Mouse (Mus musculus) midbrain, embryonic 14.5 days (tissue): ENCODE data around the gene Hspb3. TPM values are rescaled to one million over a fixed set of nuclear protein-coding genes. Genes with fewer than 3 reads are reported as not detected.
A peak's percentile ranks its signal among the peaks of the same experiment; 100 is the strongest.

Experiments used
- ATAC-seq: fragments of 200-750 bp; cut with Nextera tagmentation; 2 replicates; pipeline ENCODE4 v1.8.0; 2017; ENCODE audit warnings: moderate number of reproducible peaks, moderate library complexity; ENCODE audit not compliant: low FRiP score, low TSS enrichment
- DNase-seq: peaks from one replicate; pipeline ENCODE4 v3.0.0-alpha.2; 2015
- H3K27ac ChIP-seq: fragments of 300-500 bp; sonication (generic); replicated peaks from 2 replicates; pipeline ENCODE4 v1.5.1; 2014; ENCODE audit warnings: mild to moderate bottlenecking, low read depth, low read length, moderate library complexity
- H3K27me3 ChIP-seq: fragments of 300-500 bp; sonication (generic); 2 replicates; pipeline ENCODE4 v1.6.1; 2014; ENCODE audit warnings: low read length, control low read depth, mixed read lengths; ENCODE audit not compliant: control insufficient read depth, insufficient read depth
- H3K36me3 ChIP-seq: fragments of 300-500 bp; sonication (generic); 2 replicates; pipeline ENCODE4 v1.6.1; 2014; ENCODE audit warnings: low read length, control low read depth; ENCODE audit not compliant: control insufficient read depth, insufficient read depth
- H3K4me1 ChIP-seq: fragments of 300-500 bp; sonication (generic); 2 replicates; pipeline ENCODE4 v1.6.1; 2014; ENCODE audit warnings: mild to moderate bottlenecking, antibody characterized with exemption, low read length, control low read depth; ENCODE audit not compliant: control insufficient read depth, insufficient read depth
- H3K4me2 ChIP-seq: fragments of 300-500 bp; sonication (generic); 2 replicates; pipeline ENCODE4 v1.6.1; 2014; ENCODE audit warnings: mild to moderate bottlenecking, low read length, moderate library complexity
- H3K4me3 ChIP-seq: fragments of 300-500 bp; sonication (generic); replicated peaks from 2 replicates; pipeline ENCODE4 v1.5.1; 2014; ENCODE audit warnings: low read depth, low read length
- H3K9ac ChIP-seq: fragments of 300-500 bp; sonication (generic); replicated peaks from 2 replicates; pipeline ENCODE4 v1.6.1; 2014; ENCODE audit warnings: mild to moderate bottlenecking, low read length, moderate library complexity
- H3K9me3 ChIP-seq: fragments of 300-500 bp; sonication (generic); 2 replicates; pipeline ENCODE4 v1.6.1; 2016; ENCODE audit warnings: low read length, control low read depth, mixed read lengths; ENCODE audit not compliant: control insufficient read depth
- WGBS: fragments of 180-500 bp; shearing (Covaris S2); extraction: QIAGEN DNeasy Blood & Tissue Kit; methylation state at CpG from one replicate; pipeline ENCODE4 v1.1.7; 2014; 5-methylcytosine and 5-hydroxymethylcytosine counted together
- polyA plus RNA-seq: library from polyadenylated mRNA; unstranded; fragments of >200 nt; fragmentation: Nextera tagmentation; extraction: Ambion mirVana; gene quantifications from 2 replicates; pipeline ENCODE4 v1.2.1, GENCODE M21; 2014

Hspb3 gene
- polyA plus RNA-seq: 0.29 TPM in 1 of 2 replicates, not detected in the other

DNA sequence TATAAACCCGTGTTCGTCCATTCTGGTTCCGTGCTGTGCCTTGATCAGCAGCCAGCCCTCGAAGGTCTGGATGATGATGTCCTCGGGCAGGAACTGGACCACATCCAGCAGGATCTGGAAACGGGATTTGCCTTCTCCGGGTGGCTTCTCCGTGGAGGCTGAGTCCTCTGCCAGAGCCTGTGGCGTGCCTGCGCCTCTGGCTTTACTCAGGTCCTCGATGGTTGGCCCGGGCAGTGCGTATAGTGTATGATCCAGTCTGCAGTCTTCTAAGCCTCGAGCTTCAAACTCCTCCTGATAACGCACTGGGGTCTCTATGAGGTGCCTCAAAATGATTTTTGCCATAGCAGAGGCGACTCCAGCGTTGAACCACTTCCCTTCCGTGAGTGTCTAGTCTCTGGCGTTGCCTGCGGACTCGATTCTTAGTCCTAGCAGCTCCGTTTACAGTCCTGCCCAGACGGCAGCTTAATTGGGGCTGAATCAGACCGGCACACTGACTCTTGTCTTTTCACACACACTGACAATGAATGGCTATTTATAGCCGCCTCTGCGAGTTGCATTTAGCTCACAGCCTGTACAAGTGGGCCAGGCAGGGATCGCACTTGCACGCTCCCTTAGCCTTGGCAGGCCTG lies at the start of gene Hspb3:
Gene Hspb3, minus strand, starts transcription at position 526 of the 629 bp plus-strand sequence.
- H3K36me3 ChIP-seq: no peaks in the 10 kb centered on the region
- H3K9me3 ChIP-seq: no peaks in the 10 kb centered on the region
- H3K4me2 ChIP-seq: no peak within 1 kb of the TSS
- no peak for ATAC-seq
- 67% methylated on average over 28 of the region's 28 CpGs for WGBS
- no peak within 1 kb of the TSS for H3K27ac ChIP-seq
- H3K4me1 ChIP-seq: no peaks in the 10 kb centered on the region
- no peak within 1 kb of the TSS for H3K4me3 ChIP-seq
- peak; percentile 56 for DNase-seq
- H3K27me3 ChIP-seq: no peaks in the 10 kb centered on the region
- no peak within 1 kb of the TSS for H3K9ac ChIP-seq

DNA sequence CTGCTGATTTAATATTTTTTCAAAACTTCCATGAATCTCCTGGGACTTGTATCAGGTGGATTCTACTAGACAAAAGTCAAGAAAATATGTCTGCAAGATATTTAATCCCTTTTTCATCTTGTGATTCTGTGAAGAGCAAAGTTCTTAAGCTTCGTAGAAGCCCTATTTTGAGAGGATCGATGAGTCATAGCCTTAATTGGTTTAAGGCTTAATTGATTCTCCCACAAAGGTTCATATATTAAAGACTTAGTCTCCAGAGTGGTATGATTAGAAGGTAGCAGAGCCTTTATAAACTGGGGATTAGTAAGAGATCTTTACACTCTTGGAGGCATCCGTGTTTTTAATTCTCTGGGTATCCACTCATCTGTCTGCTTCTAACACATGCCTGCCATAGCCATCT lies 49.7 kb upstream of the Hspb3 start:
- Histone ChIP-seq H3K27ac (no peak overlapping the region), H3K36me3 (no peaks in the 10 kb centered on the region), H3K4me1 (no peaks in the 10 kb centered on the region), H3K4me2 (no peak overlapping the region), H3K4me3 (no peak overlapping the region), H3K9ac (no peak overlapping the region), H3K9me3 (no peaks in the 10 kb centered on the region), H3K27me3 (no peaks in the 10 kb centered on the region)
- ATAC-seq: no peak
- no peak for DNase-seq
- 70% methylated on average over 3 of the region's 3 CpGs for WGBS

DNA sequence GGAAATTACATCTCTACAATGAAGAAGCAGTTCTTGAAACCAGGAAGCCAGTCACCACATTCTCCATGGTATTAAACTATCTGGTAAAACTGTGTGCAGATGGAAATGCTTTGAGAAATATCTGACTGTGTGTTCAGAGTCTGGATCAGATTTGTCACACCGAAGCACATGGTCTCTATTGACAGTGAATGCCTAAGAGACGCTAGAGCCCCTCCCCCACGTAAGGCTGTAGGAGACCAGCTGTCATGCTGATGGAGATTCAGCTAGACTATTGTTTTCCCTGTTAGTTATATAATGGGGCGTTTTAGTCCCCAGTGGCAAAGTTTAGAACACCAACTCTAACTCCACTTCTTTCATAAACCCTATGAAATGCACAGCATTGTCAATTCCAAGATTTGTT lies 42.7 kb upstream of the Hspb3 start:
- no peak overlapping the region for H3K27ac ChIP-seq
- H3K4me3 ChIP-seq: no peak overlapping the region
- no peak overlapping the region for H3K9ac ChIP-seq
- H3K9me3 ChIP-seq: no peaks in the 10 kb centered on the region
- no peak overlapping the region for H3K4me2 ChIP-seq
- H3K4me1 ChIP-seq: no peaks in the 10 kb centered on the region
- WGBS: 3% methylated on average over 4 of the region's 4 CpGs
- H3K27me3 ChIP-seq: no peaks in the 10 kb centered on the region
- H3K36me3 ChIP-seq: no peaks in the 10 kb centered on the region
- no peak for ATAC-seq
- DNase-seq: peak; percentile 62

DNA sequence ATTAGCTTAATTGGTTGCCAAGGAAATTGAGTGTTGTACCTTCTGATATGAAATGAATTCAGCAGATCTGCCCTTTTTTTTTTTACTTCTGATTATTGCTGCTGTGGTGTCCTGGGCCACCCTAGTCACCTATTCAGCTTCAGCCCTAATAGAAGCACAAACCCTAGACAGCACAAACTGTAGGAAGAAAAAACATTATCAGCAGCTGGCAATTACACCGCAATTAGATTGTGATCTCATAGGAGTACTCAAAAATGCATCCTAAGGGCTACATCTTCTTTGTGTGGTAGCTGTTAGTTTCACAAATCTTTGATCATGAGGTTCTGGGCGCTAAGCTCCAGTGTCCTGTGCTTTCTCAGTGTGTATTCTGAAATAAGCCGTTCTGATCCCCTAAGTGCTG lies 37.7 kb upstream of the Hspb3 start:
- Histone ChIP-seq H3K27me3 (no peaks in the 10 kb centered on the region), H3K9me3 (0 out of 2 replicates have a peak, but pooled peaks cover 5% of the 10 kb centered on the region), H3K36me3 (no peaks in the 10 kb centered on the region), H3K27ac (no peak overlapping the region), H3K9ac (no peak overlapping the region), H3K4me2 (no peak overlapping the region), H3K4me1 (peaks cover 10% of the 10 kb centered on the region), H3K4me3 (no peak overlapping the region)
- DNase-seq (peak; percentile 42), ATAC-seq (no peak)
- WGBS: 49% methylated on average over 3 of the region's 3 CpGs

DNA sequence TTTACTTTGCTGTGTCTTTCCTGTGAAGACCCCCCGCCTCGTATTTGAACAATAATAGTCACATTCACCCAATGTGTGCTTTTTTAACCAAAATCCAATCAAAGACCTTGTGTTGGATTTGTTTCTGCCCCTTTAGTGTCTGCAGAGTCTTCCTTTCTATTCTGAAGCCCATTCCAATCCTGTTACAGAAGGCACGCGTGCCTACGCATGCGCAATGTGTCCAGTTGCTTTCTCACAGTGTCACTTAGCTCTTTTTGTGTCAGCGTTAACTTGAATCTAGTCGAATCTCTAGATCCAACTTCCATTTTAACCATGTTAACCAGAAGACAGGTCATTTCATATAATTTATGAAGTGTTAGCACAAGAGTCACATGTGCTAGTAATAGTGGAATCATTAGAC lies 36.5 kb upstream of the Hspb3 start:
- 77% methylated on average over 8 of the region's 8 CpGs for WGBS
- ATAC-seq (no peak), DNase-seq (peak; percentile 53)
- Histone ChIP-seq H3K9ac (no peak overlapping the region), H3K4me3 (no peak overlapping the region), H3K4me2 (peak overlapping the region; percentile 35), H3K36me3 (no peaks in the 10 kb centered on the region), H3K4me1 (peaks cover 10% of the 10 kb centered on the region), H3K27ac (0 out of 2 replicates have a peak overlapping the region, but pooled peaks have one; percentile 13), H3K9me3 (0 out of 2 replicates have a peak, but pooled peaks cover 5% of the 10 kb centered on the region), H3K27me3 (no peaks in the 10 kb centered on the region)

DNA sequence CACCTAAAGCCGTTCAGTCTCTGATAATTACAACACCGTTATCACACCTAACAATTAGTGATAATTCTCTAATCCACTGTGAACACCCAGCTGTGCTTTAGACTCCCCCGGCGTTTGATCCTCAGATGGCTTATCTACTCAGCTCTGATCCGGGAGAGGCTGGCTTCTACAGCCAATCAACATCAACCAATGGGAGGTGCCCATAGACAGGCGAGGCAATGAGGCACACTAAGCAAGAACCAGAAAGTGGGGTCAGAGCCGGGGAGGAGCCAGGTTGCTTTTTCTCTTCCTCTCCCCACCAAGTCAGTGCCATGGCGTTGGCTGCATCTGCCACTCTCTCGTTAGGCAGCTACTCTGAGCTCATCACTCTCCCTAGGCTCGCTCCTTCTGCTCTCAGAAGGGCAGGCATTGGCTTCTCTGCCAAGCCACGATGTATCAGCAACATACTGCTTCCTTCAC lies 36.0 kb upstream of the Hspb3 start:
- peak; percentile 42 for DNase-seq
- no peaks in the 10 kb centered on the region for H3K36me3 ChIP-seq
- H3K27me3 ChIP-seq: no peaks in the 10 kb centered on the region
- H3K4me2 ChIP-seq: peak overlapping the region; percentile 35
- 0 out of 2 replicates have a peak, but pooled peaks cover 5% of the 10 kb centered on the region for H3K9me3 ChIP-seq
- ATAC-seq: peak; percentile 35; the same call in 1 of the 2 replicates
- WGBS: 22% methylated on average over 11 of the region's 11 CpGs
- H3K9ac ChIP-seq: no peak overlapping the region
- no peak overlapping the region for H3K4me3 ChIP-seq
- H3K27ac ChIP-seq: 0 out of 2 replicates have a peak overlapping the region, but pooled peaks have one; percentile 13
- peaks cover 10% of the 10 kb centered on the region for H3K4me1 ChIP-seq

DNA sequence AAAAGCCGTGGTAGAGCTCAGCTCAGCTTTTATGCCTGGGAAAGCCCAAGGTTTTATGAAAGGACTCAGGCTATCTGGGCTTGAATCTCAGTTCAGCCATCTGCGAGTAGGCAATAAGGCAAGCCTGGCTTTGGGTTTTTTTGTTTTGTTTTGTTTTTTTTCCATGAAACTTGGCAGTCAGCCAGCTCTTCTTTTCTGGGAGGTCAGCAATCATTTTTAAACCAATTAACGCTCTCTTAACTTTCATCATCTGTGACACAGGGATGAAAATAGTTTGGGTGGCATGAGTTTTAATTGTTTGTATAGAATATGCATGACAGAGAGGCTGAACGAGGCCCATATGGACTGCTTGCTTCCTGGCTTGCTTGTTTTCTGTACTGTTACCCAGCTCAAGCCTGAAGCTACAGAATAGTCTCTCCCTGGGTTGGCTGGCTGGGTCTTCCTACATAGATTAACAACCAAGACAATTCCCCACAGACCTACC lies 33.4 kb upstream of the Hspb3 start:
- no peak overlapping the region for H3K9ac ChIP-seq
- no peaks in the 10 kb centered on the region for H3K27me3 ChIP-seq
- ATAC-seq (no peak; the same call in 1 of the 2 replicates), DNase-seq (peak; percentile 63)
- H3K4me2 ChIP-seq: no peak overlapping the region
- H3K9me3 ChIP-seq: 0 out of 2 replicates have a peak, but pooled peaks cover 5% of the 10 kb centered on the region
- H3K27ac ChIP-seq: no peak overlapping the region
- H3K36me3 ChIP-seq: no peaks in the 10 kb centered on the region
- H3K4me1 ChIP-seq: peaks cover 10% of the 10 kb centered on the region
- WGBS: 45% methylated on average over 4 of the region's 4 CpGs
- no peak overlapping the region for H3K4me3 ChIP-seq

DNA sequence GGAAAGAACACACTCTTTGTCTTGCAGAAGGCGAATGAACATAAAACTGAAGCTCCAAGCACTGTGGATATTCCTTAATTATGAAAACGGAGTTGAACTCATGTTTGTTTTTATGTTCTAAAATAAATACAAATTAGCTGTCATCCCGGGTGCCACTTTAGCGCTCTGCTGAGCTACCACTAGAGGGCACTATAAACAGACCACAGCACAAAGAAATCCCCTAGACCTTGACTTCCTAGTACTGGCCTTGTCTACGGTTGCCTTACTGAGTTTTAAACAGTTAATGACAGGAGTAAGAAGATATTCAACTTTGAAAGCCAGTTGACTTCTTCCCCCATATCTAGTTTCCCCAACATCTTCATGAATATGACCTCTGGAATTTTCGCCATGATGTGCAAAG lies 29.9 kb upstream of the Hspb3 start:
- 19% methylated on average over 6 of the region's 6 CpGs for WGBS
- Histone ChIP-seq H3K27me3 (no peaks in the 10 kb centered on the region), H3K9ac (no peak overlapping the region), H3K27ac (no peak overlapping the region), H3K4me2 (no peak overlapping the region), H3K4me3 (no peak overlapping the region), H3K4me1 (0 out of 2 replicates have a peak, but pooled peaks cover 3% of the 10 kb centered on the region), H3K9me3 (0 out of 2 replicates have a peak, but pooled peaks cover 5% of the 10 kb centered on the region), H3K36me3 (no peaks in the 10 kb centered on the region)
- no peak for ATAC-seq
- DNase-seq: peak; percentile 80

DNA sequence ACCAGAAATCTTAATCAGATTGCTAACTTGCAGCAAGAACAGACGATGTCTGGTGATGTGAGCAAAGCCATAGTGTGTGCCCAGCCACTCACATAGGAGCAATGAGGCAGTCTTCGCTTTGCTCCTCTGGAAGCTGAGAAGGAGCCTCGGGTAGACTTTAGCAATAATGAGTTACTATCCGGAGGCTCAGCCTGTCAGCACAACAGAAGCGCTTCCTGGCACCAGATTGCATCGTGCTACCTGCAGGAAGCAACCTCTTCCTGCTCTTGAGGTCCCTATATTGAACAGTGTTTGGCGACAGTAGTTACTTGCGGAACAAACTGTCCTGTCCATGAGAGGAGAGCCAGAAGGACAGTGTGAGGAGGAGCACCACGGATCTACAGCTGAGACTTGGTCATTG lies 28.2 kb upstream of the Hspb3 start:
- H3K4me3 ChIP-seq: no peak overlapping the region
- H3K36me3 ChIP-seq: no peaks in the 10 kb centered on the region
- H3K4me1 ChIP-seq: 0 out of 2 replicates have a peak, but pooled peaks cover 1% of the 10 kb centered on the region
- no peaks in the 10 kb centered on the region for H3K9me3 ChIP-seq
- H3K4me2 ChIP-seq: no peak overlapping the region
- H3K27me3 ChIP-seq: no peaks in the 10 kb centered on the region
- no peak overlapping the region for H3K9ac ChIP-seq
- H3K27ac ChIP-seq: no peak overlapping the region
- DNase-seq: no peak
- 69% methylated on average over 9 of the region's 9 CpGs for WGBS
- ATAC-seq: no peak
